Mouse (Mus musculus): ENCODE data around the gene Arhgap25.
"Not testable (repeated sequence)": the region's sequence is repeated elsewhere in the genome, so short reads cannot be mapped to it uniquely, and the experiment has no call there.

The Arhgap25 gene

GRCm38 (mm10) chr6:87532953-87533710, at the start of gene Arhgap25:
Gene Arhgap25 (minus strand): TSS chr6:87533259.
- peak; percentile 1 for DNase-seq

DNA sequence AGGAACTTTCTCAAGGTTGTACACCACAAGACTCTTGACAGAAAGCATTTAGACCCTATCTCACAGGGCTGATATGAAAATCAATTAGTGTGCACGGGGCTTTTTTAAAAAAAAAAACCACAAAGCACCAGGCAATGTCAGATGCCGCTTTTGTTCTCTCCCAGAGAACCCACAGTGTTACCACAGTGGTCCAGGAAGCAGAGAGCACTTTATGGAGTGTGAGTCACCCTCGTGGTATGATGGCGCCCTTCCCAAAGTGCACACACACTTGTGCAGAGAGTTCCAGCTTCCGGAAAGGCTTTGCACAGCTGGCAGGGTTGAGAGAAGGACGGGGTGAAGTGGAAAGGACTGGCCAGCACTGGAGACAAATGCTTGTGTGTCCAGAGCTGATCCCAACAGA, 49.4 kb upstream of the Arhgap25 start:
- DNase-seq, result no peak

- DNase-seq, result no peak
Measured at GRCm38 (mm10) chr6:87581581-87581980, 48.5 kb upstream of the Arhgap25 start.

DNA sequence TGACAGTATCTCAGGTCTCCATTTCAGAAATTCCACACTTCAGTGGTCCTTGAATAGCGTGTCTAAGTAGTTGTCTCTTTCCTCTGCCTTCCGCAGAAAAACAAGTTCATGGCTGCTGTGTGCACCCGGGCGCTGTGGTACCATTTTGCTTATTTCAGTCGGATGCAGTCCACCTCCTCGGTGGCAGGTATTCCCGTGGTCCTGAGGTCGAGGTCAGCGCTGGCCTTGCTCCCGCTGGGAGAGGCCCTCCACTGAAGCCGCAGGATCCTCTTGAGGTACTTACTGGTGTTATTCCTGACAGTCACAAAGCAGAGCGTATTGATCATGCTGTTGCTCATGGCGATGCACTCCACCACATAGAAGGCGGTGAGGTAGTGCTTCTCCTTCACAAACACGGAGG, 48.0 kb upstream of the Arhgap25 start:
- no peak for DNase-seq

GRCm38 (mm10) chr6:87578247-87578646, 45.2 kb upstream of the Arhgap25 start:
- DNase-seq, result no peak

DNA sequence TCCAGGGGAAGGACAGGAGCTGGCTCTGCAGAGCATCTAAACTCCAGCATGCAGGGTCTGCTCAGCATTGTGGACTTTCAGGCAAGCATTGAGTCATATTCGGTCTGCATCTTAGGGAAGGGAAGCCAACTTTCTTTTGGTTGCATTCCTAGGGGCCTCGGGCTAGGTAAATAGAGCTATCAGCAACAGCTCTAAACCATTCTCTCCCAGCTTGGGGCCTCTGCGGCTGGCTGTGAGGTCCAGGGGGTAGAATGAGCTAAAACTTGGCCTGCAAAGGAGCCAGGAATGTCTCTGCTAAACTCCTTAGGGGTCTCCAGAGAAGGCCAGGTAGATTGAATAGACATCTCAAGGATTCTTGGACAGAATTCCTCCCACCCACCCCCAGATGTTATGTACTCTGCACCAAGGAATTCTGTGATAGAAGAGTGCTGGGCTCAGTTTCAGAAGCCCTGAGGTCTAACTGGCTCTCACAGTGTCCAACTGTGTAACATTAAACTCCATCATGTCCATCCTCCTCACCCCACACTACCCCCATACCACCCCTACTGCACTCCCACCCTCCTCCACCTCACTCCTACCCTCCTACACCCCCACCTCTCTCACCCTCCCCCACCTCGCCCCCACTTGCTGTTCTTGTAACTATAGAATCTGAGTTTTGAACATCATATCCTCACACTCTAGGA, 43.7 kb upstream of the Arhgap25 start:
- DNase-seq, result no peak

DNA sequence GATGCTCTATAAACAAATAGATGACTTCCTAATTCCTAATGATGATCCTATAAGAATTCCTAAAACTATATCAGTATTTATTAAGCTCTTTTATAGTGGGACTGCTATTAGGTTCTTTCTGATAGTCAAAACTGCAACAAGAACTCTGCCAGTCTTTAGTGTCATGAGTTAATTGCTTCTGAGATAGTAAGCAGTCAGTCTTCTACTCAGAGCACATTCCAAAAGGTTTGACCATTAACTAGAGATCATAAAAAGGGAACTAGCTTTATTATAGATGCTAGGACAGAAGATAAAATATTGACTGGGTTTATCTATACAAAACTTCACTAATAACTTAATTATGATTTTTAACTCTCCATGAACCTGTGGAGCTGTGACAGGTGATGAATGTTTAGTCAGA, 38.8 kb upstream of the Arhgap25 start:
- DNase-seq, result not testable (repeated sequence)

- no peak for DNase-seq
Measured at GRCm38 (mm10) chr6:87567686-87568593, 34.9 kb upstream of the Arhgap25 start.

- DNase-seq, result no peak
Measured at GRCm38 (mm10) chr6:87565166-87565565, 32.1 kb upstream of the Arhgap25 start.

DNA sequence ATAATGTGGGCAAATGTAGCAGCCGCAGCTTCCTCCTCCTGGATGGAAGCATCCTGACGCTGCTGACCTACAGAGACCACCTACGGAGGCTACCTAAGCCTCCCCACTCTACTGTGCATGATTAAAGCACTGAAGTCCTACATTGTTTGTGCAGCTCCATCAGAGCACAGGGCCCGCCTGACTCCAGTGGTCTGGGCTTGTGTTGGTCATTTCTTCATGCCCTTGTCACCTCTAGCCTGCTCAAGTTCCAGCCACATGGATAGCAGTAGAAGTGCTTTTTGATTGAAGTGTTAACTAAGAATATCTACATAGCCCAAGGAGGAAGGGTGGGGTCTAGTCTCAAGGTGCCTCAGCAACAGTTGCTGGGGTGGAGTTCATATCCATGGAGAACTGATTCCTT, 31.3 kb upstream of the Arhgap25 start:
- no peak for DNase-seq

GRCm38 (mm10) chr6:87553724-87554123, 20.7 kb upstream of the Arhgap25 start:
- DNase-seq, result no peak

- DNase-seq, result no peak
Measured at GRCm38 (mm10) chr6:87552054-87552807, 19.2 kb upstream of the Arhgap25 start.

DNA sequence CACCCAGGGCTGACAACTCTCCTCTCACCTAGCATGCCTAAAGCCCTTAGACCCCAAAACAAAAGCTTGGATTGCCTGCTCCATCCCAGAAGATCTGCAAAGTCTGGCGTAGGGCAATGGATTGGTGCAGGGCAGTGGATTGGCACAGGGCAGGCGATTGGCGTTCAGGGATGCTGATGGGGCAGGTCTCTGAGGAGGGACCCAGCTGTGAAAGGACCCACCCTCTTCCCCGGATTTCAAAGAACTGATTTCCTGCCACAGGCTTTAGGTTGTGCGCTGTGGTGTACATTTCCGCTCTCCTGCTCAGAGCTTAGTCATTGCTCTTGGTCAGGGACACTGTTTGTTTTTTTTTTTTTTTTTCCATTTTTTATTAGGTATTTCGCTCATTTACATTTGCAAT, 14.8 kb upstream of the Arhgap25 start:
- DNase-seq, result no peak

GRCm38 (mm10) chr6:87547431-87547830, 14.4 kb upstream of the Arhgap25 start:
- DNase-seq, result no peak

GRCm38 (mm10) chr6:87545331-87546217, 12.5 kb upstream of the Arhgap25 start:
- no peak for DNase-seq

- DNase-seq, result no peak
Measured at GRCm38 (mm10) chr6:87542027-87542426, 9.0 kb upstream of the Arhgap25 start.

- DNase-seq, result no peak
Measured at GRCm38 (mm10) chr6:87541171-87541571, 8.1 kb upstream of the Arhgap25 start.

DNA sequence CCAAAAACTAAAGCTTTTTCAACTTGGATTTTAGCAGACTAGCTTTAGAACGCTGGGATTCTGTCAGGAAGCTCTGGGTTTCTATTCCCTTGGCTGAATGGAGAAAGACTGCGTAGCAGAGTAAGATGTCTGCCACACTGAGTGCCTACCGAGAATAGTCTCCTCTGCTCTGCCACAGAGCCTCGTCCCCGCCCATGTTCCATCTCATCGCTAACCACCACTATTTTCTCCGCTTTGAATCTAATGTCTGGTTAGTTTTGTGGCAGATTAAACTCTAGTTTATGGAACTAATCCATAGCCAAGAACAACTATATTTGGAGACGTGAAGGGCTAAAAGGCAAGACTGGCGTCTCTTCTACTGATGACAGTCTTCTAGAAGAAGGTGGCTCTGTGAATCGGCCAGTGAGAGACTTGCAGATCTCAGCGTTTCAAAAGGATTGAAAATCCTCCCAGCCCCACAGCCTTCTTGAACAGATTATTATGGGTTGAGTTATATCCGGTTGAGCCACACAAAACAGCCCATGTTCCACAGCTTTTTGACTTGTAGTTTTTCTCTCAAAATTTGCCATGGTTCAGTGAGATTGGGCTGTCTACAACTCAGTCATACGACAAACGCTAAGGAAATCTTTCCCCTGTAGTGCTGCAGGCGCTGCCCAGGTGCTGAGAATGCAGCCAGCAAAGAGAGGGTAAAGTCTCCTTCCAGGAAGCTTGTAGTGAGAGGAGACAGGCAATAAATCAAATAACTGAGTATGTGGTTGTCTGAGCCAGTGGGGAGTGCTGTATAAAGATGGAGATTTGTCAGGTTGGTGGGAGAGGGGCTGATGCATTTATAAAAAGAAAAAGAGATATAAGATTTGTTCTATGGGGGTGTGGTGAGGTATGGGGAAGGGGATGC, 5.6 kb upstream of the Arhgap25 start:
- no peak for DNase-seq

DNA sequence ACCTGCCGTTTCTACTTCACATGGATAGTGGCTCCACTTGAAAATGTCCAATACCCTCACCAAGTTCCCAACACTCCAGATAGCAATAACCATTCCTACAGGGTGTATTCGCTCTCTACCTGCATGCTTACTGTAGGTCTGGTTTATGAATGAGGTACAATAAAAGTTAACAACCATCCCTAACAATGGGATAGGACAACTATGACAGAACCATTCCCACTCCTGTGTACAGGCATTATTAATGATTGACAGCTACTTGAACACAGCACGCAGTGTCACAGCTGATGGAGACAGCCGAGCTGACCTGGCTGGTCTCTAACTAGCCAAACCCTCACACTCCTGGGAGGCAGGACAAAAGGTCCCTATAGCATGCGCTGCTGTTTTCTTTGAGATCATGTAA, 4.6 kb upstream of the Arhgap25 start:
- DNase-seq, result no peak

DNA sequence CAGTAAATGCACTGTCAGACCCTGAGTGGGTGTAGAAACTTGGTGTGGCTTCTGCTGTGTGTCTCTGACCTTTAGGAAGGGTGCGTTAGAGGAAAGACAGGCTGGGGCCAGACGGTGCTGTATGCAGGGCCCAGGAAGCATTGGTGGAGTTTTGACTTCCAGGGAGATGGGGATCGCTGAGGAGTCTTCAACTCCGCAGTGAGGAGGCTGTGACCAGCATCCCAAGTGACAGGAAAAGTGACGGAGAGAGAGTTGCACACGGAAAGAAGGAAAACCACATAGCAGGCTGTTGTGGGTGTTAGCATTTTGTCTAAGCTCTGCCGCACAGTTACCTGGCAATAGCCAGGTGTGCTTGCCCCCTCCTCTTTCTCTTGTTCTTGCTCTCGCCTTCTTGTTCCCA, 3.2 kb upstream of the Arhgap25 start:
- no peak for DNase-seq

DNA sequence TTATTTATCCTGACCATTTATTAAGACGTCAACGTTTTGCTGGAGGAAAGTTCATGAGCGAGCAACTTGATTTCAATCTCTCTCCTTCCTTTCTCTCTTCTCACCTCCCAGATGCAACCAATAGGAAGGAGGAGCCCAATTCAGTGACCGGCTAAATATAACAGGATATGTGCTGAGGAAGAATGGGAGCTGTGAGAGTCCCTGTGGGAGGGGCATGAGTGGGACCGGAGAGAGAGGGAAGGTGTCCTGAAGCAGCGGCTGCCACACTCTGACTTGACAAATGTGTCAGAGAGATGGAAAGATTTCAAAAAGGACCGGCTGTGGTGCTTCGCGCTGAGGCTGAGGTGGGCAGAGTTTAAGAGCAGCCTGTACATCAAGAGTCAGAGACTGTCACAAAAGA, 2.6 kb upstream of the Arhgap25 start:
- no peak for DNase-seq
